Comparison of ENCODE assay signal across 12 mouse cellular contexts in the genomic region with DNA sequence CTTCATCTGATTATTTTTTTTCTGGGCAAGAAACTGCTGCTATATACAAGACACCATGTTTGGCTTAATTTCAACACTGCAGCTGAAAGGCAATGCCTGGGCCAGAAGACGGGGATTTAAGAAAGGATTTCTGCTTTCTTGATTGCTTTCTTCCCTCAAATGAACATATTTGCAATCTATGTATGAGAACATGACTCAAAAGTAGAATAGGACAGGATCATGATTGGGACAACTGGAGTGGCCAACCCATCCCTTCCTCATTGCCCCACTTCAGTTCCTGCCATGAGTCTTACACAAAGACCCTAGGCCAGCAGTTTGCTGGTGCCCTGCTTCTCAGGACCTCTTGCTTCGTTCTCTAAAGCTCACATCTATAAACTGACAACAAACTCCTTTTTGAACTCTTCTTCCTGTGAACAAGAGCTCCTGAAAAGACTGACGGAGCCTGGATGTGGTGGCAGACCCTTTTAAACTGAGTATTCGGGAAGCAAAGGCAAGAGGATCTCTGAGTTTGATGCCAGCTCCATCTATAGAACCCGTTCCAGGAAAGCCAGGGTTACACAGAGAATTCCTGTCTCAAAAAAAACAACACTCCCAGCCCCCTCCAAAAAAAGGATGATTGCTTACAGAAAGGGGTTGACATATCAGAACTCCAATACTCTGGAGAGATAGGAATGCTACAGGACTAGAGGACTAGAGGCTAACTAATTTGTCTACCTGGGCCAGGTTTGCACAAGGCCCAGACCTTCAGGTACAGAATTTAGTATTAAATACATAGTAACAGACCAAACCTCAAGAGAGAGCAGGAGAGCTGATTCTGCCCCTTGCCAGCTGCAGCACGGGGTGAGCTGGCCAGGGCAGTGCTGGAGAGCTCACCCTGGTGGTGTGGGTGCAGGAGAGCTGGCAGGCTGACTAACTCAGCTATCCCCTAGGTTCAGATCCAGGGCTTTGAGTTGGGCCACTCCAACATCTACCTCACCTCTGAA. TPM values are rescaled to one million over a fixed set of nuclear protein-coding genes. Genes with fewer than 3 reads are reported as not detected.
DNase-seq lines count a peak whose midpoint lies in the region; ATAC-seq and TF ChIP-seq lines count a peak whose summit lies in the region.
"Not testable (repeated sequence)": the region's sequence is repeated elsewhere in the genome, so short reads cannot be mapped to it uniquely, and the experiment has no call there.
"Had no signal": no experiment of that assay in that cellular context is flagged by ENCODE, and none has a peak within 500 bp of the region (broad histone marks: within the 10 kb centered on the region; RNA-seq: fewer than 3 reads in every experiment).

No protein-coding gene starts in this region.

- peak; percentile 95 for DNase-seq in heart, adult 11 months
- not testable (repeated sequence) for DNase-seq in liver, embryonic 14.5 days (ENCODE audit: low read depth in 3 of 3, low spot score in 3 of 3)

- TF ChIP-seq EP300 in liver, embryonic 14.5 days (IDR thresholded peaks at IDR 0.05; ENCODE audit: low read depth), result not testable (repeated sequence)

- not testable (repeated sequence) for H3K9ac ChIP-seq in embryonic facial prominence, embryonic 12.5 days; hindbrain, embryonic 12.5 days; kidney, embryonic 16.5 days (replicated peaks; ENCODE audit: low read length); liver, embryonic 14.5 days (replicated peaks); midbrain, embryonic 13.5 days (replicated peaks); stomach, embryonic 14.5 days (replicated peaks; ENCODE audit: low read depth, low read length)

- WGBS in embryonic facial prominence, embryonic 12.5 days, result 77% methylated on average over 6 of the region's 6 CpGs
- WGBS in hindbrain, embryonic 12.5 days, result 83% methylated on average over 6 of the region's 6 CpGs
- WGBS in kidney, embryonic 16.5 days, result 78% methylated on average over 5 of the region's 6 CpGs
- WGBS in liver, embryonic 14.5 days (ENCODE audit: insufficient replicate concordance), result 49% methylated on average over 5 of the region's 6 CpGs
- whole genome bisulfite sequencing in midbrain, embryonic 13.5 days, result 76% methylated on average over 6 of the region's 6 CpGs
- WGBS in stomach, embryonic 14.5 days, result 77% methylated on average over 5 of the region's 6 CpGs

- TF ChIP-seq CTCF in liver, embryonic 14.5 days (IDR thresholded peaks at IDR 0.05; ENCODE audit: low read depth), result not testable (repeated sequence)

- peaks cover 48% of the 10 kb centered on the region for H3K9me3 ChIP-seq in embryonic facial prominence, embryonic 12.5 days
- H3K9me3 ChIP-seq in hindbrain, embryonic 12.5 days (replicated peaks), result peaks cover 53% of the 10 kb centered on the region
- peaks cover 43% of the 10 kb centered on the region for H3K9me3 ChIP-seq in kidney, embryonic 16.5 days (ENCODE audit: low read length)
- peaks cover 13% of the 10 kb centered on the region for H3K9me3 ChIP-seq in liver, embryonic 14.5 days (ENCODE audit: control insufficient read depth, low read length)
- H3K9me3 ChIP-seq in midbrain, embryonic 13.5 days, result peaks cover 52% of the 10 kb centered on the region
- peaks cover 37% of the 10 kb centered on the region for H3K9me3 ChIP-seq in stomach, embryonic 14.5 days (ENCODE audit: control insufficient read depth, low read depth, low read length)

- not testable (repeated sequence) for H3K36me3 ChIP-seq in embryonic facial prominence, embryonic 12.5 days; hindbrain, embryonic 12.5 days; kidney, embryonic 16.5 days (ENCODE audit: insufficient read depth, low read length); liver, embryonic 14.5 days (replicated peaks; ENCODE audit: control insufficient read depth, insufficient read depth, low read depth); midbrain, embryonic 13.5 days; stomach, embryonic 14.5 days (ENCODE audit: control insufficient read depth, insufficient read depth, low read length)

- not testable (repeated sequence) for H3K4me1 ChIP-seq in embryonic facial prominence, embryonic 12.5 days; hindbrain, embryonic 12.5 days; kidney, embryonic 16.5 days (ENCODE audit: insufficient read depth, low read length); liver, embryonic 14.5 days (replicated peaks; ENCODE audit: control insufficient read depth in 2 of 2, insufficient read depth in 2 of 2, low read length in 1 of 2); midbrain, embryonic 13.5 days (replicated peaks); stomach, embryonic 14.5 days (ENCODE audit: control insufficient read depth, insufficient read depth, low read length)

- ATAC-seq in embryonic facial prominence, embryonic 12.5 days (ENCODE audit: insufficient number of reproducible peaks, insufficient read depth, low FRiP score, low TSS enrichment), result peak; percentile 57
- ATAC-seq in hindbrain, embryonic 12.5 days (ENCODE audit: low FRiP score), result peak; percentile 29; the same call in 1 of the 2 replicates
- ATAC-seq in kidney, embryonic 16.5 days (ENCODE audit: low FRiP score, low TSS enrichment), result peak; percentile 11; the same call in 1 of the 2 replicates
- peak; percentile 14; the same call in 1 of the 2 replicates for ATAC-seq in liver, embryonic 14.5 days (ENCODE audit: insufficient read depth)
- peak; percentile 25; the same call in 1 of the 2 replicates for ATAC-seq in midbrain, embryonic 13.5 days
- ATAC-seq in stomach, embryonic 14.5 days (ENCODE audit: insufficient number of reproducible peaks, insufficient read depth, low FRiP score, low read depth), result peak; percentile 7; the same call in 1 of the 2 replicates

- H3K27me3 ChIP-seq in embryonic facial prominence, embryonic 12.5 days; hindbrain, embryonic 12.5 days; kidney, embryonic 16.5 days (ENCODE audit: insufficient read depth, low read length); liver, embryonic 14.5 days (ENCODE audit: control insufficient read depth, insufficient read depth, low read length); midbrain, embryonic 13.5 days; stomach, embryonic 14.5 days (ENCODE audit: control insufficient read depth, insufficient read depth, low read length): not testable (repeated sequence)

- H3K4me2 ChIP-seq in embryonic facial prominence, embryonic 12.5 days (replicated peaks); hindbrain, embryonic 12.5 days (replicated peaks); kidney, embryonic 16.5 days (replicated peaks; ENCODE audit: low read depth, low read length); liver, embryonic 14.5 days (ENCODE audit: low read depth); midbrain, embryonic 13.5 days (replicated peaks); stomach, embryonic 14.5 days (replicated peaks; ENCODE audit: low read depth, low read length): not testable (repeated sequence)

- not testable (repeated sequence) for H3K27ac ChIP-seq in embryonic facial prominence, embryonic 12.5 days; hindbrain, embryonic 12.5 days; kidney, embryonic 16.5 days (ENCODE audit: low read length); liver, embryonic 14.5 days; midbrain, embryonic 13.5 days; stomach, embryonic 14.5 days (ENCODE audit: low read length)

- H3K4me3 ChIP-seq in embryonic facial prominence, embryonic 12.5 days; hindbrain, embryonic 12.5 days; kidney, embryonic 16.5 days (ENCODE audit: low read length); liver, embryonic 14.5 days (ENCODE audit: insufficient read depth in 1 of 2, low read depth in 2 of 2, low read length in 2 of 2); midbrain, embryonic 13.5 days (replicated peaks); stomach, embryonic 14.5 days (ENCODE audit: low read depth, low read length): not testable (repeated sequence)

RNA-seq across cellular contexts. Expression of gene Zfp978, which starts 43.1 kb away (rescaled TPM):
- not detected in 2 replicates for polyA plus RNA-seq in embryonic facial prominence, embryonic 12.5 days (2016; fragmentation: Nextera tagmentation; extraction: Ambion mirVana)
- polyA plus RNA-seq in hindbrain, embryonic 12.5 days (2016; fragmentation: Nextera tagmentation; extraction: Ambion mirVana), result 0.21 TPM in 1 of 2 replicates, not detected in the other
- not detected in 2 replicates for polyA plus RNA-seq in kidney, embryonic 16.5 days (2015; fragmentation: Nextera tagmentation; extraction: Ambion mirVana)
- polyA plus RNA-seq in liver, embryonic 14.5 days (2012; rRNA removed), result 0.04 TPM in 1 of 2 replicates, not detected in the other
- polyA plus RNA-seq in liver, embryonic 14.5 days (2014; fragmentation: Nextera tagmentation; extraction: Ambion mirVana), result 0.18 TPM in 1 of 2 replicates, not detected in the other
- polyA plus RNA-seq in midbrain, embryonic 13.5 days (2015; fragmentation: Nextera tagmentation; extraction: Ambion mirVana), result 0.13 TPM in 1 of 2 replicates, not detected in the other
- polyA plus RNA-seq in stomach, embryonic 14.5 days (2014; fragmentation: Nextera tagmentation; extraction: Ambion mirVana), result 0.26 TPM in 1 of 2 replicates, not detected in the other
- polyA plus RNA-seq: forebrain, embryonic 13.5 days; heart, embryonic 16.5 days; inflammation-experienced regulatory T-cells, adult 6 months; midbrain, embryonic 10.5 days; neural tube, embryonic 13.5 days had no signal

Comparison
In these comparisons a context has a peak if more than half of its experiments do, and no peak if none do; other contexts are left out.
1. ATAC-seq: peak in every context shown above with its lines; median percentile 57 in embryonic facial prominence, embryonic 12.5 days; 29 in hindbrain, embryonic 12.5 days; 25 in midbrain, embryonic 13.5 days; 14 in liver, embryonic 14.5 days; 11 in kidney, embryonic 16.5 days; 7 in stomach, embryonic 14.5 days.